Mouse (Mus musculus): ENCODE data around the gene Itgb2.

DNA sequence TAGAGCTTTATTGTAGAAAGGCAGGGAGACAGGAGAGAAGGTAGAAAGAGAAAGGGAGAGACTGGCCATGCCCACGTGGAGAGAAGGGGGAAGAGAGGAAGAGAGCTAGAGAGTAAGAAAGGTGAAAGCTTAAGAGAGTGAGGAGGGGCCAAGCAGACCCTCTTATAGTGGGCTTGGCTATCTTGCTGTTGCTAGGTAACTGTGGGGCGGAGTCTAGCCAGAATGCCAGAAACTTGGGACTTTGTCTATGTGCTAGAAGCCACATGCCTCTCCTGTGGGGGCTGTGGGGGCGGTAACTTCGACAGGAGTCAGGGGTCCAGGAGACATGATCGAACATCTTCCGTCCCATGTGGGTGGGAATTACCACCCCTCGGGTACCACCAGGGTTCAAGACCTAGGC, 39.4 kb downstream of the Itgb2 start:
- TF ChIP-seq CTCF (conservative IDR thresholded peaks at IDR 0.05; ENCODE audit: low read length) (no peak), NANOG (IDR thresholded peaks at IDR 0.05; ENCODE audit: borderline replicate concordance, low read length) (no peak), POU5F1 (IDR thresholded peaks at IDR 0.05; ENCODE audit: borderline replicate concordance, low read length) (no peak)

All from E14TG2a.4 (cell line).